Mouse (Mus musculus): ENCODE results near the gene Hsd11b2.

DNA sequence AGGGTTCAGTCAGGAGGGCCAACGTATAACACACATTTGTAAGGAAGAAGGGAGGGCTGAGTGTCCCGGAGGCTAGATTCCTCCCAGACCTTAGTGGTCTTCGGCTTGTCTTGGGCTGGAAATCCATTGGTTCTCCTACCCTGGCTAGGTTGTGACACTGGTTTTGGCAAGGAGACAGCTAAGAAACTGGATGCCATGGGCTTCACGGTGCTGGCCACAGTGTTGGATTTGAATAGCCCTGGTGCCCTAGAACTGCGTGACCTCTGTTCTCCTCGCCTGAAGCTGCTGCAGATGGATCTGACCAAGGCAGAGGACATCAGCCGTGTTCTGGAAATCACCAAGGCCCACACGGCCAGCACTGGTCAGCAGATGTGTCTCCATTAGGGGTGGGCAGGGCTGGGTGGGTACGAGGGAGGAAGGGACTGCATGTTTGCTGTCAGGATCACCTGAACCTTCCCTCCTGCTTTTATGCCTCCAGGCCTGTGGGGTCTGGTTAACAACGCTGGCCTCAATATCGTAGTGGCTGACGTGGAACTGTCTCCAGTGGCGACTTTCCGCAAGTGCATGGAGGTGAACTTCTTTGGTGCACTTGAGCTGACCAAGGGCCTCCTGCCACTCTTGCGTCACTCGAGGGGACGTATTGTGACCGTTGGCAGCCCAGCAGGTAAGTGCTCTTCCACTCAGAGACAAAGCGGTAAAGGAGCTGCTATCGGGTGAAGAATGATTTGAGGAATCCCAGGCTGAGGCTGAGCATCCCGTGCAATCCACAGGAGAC lies 3.6 kb downstream of the Hsd11b2 start:
- TF ChIP-seq CTCF (IDR thresholded peaks at IDR 0.05; ENCODE audit: low read depth, low read length): no peak
- TF ChIP-seq POLR2A (IDR thresholded peaks at IDR 0.05; ENCODE audit: insufficient read depth, low read length): no peak

All from ES-Bruce4 (cell line).